Mouse (Mus musculus) embryonic facial prominence, embryonic 10.5 days (tissue): ENCODE measurements at regions not wholly inside any gene's neighbourhood (a gene's known extent, or its start where the extent isn't known, plus 50 kb on each side); places are given as distances from the start of the nearest gene placed in this dataset.
A peak's percentile ranks its signal among the peaks of the same experiment; 100 is the strongest.

ENCODE experiments used
- DNase-seq: peaks from one replicate; pipeline ENCODE4 v3.0.0-alpha.2; 2017; ENCODE audit warnings: low spot score
- H3K27ac ChIP-seq: fragments of 300-500 bp; sonication (generic); replicated peaks from 2 replicates; pipeline ENCODE4 v1.5.1; 2016; ENCODE audit warnings: mild to moderate bottlenecking
- H3K27me3 ChIP-seq: fragments of 300-500 bp; sonication (generic); replicated peaks from 2 replicates; pipeline ENCODE4 v1.6.1; 2016; ENCODE audit warnings: low read depth, mild to moderate bottlenecking; ENCODE audit not compliant: poor library complexity, severe bottlenecking
- H3K36me3 ChIP-seq: fragments of 300-500 bp; sonication (generic); replicated peaks from 2 replicates; pipeline ENCODE4 v1.6.1; 2016; ENCODE audit warnings: mild to moderate bottlenecking, moderate library complexity
- H3K4me1 ChIP-seq: fragments of 300-500 bp; sonication (generic); 2 replicates; pipeline ENCODE4 v1.6.1; 2016
- H3K4me3 ChIP-seq: fragments of 300-500 bp; sonication (generic); 2 replicates; pipeline ENCODE4 v1.5.1; 2016; ENCODE audit warnings: mild to moderate bottlenecking, moderate library complexity
- H3K9me3 ChIP-seq: fragments of 300-500 bp; sonication (generic); 2 replicates; pipeline ENCODE4 v1.6.1; 2016; ENCODE audit warnings: mild to moderate bottlenecking
- WGBS: fragments of 180-500 bp; shearing (Covaris S2); methylation state at CpG from one replicate; pipeline ENCODE4 v1.1.7; 2016; 5-methylcytosine and 5-hydroxymethylcytosine counted together

DNA sequence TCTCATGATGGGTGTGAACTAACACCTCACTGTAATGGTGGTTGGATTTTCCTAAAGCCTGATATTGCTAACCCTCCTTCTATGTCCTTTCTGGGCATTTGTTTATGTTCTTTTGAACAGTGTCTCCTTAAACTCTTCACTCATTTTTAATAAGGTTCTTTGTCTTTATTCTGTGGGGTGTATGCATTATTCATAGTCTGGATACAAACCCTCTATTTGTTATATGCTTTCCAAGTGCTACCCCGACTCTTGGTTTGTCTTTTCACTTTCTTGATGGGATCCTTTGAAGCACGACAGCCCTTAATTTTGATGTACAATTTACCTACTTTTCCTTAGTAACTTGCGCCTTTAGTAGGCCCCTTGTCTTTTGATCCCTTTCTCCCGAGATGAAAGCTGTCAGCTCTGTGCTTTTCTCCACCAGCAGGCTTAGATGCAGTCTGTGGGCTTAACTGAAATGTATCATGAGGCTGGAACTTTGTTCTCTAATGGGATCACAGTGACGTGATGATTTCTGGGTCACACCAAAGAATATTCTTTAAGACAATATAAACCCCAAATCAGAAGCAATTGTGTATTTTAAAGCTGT, 138.0 kb upstream of the Pbx1 start:
- no peak overlapping the region for H3K27ac ChIP-seq
- H3K4me3 ChIP-seq = no peak overlapping the region
- no peaks in the 10 kb centered on the region for H3K36me3 ChIP-seq
- H3K9me3 ChIP-seq = no peaks in the 10 kb centered on the region
- H3K27me3 ChIP-seq = no peaks in the 10 kb centered on the region
- DNase-seq = no peak
- H3K4me1 ChIP-seq = no peaks in the 10 kb centered on the region
- 65% methylated on average over 5 of the region's 5 CpGs for WGBS

DNA sequence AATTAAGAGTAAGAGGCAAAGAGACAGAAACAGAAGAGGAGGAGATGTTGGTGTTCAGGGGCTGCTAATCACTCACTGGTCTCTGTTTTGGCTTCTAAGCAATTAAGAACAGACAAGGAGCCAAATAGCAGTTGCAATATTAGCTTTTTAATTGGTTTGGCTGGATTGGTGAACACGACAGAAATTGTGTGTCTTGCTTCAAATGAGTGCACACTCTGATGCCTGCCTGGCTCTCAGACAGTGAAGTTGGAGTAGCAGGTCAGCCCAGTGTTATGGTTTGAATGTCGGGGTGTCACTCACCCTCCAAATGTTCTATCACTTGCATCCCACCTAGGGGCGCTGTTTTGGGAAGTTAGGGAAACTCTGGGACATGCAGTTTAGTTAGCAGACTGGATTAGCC, 120.3 kb upstream of the Pbx1 start:
- 77% methylated on average over 3 of the region's 3 CpGs for WGBS
- Histone ChIP-seq H3K4me3 (no peak overlapping the region), H3K4me1 (no peaks in the 10 kb centered on the region), H3K27me3 (no peaks in the 10 kb centered on the region), H3K27ac (no peak overlapping the region), H3K9me3 (no peaks in the 10 kb centered on the region), H3K36me3 (no peaks in the 10 kb centered on the region)
- DNase-seq = no peak

DNA sequence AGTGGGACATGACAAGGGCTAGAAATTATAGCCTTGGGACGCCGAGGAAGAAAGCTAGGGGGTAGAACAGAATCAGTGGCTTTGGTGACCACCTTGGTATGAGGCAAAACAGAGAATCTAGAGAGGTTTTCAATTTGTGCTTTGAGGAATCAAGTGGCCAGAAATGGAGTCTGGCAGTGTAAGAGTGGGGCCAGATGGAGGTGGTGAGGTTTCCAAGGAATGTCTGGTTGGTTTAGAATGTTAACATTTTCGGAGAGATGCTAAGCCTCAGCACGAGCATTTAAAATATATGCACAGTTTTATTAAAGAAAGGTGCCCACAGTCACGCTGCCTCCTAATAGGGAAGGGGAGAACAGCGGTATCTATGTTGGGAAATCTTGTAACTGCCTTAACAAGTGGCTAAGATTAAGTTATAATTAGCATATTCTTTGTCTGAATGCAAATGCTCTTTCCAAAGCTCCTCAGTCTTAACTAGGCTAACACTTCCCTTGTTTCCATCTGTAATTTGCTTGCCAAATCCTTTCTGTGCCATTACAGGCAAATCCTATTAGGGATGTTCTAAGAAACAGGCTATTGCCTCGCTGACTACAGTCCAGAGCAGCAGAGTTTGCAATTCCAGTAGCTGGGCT, 117.9 kb upstream of the Pbx1 start:
- H3K4me1 ChIP-seq = no peaks in the 10 kb centered on the region
- no peak overlapping the region for H3K4me3 ChIP-seq
- H3K27me3 ChIP-seq = no peaks in the 10 kb centered on the region
- no peak overlapping the region for H3K27ac ChIP-seq
- H3K9me3 ChIP-seq = no peaks in the 10 kb centered on the region
- WGBS = 45% methylated on average over 7 of the region's 7 CpGs
- DNase-seq = no peak
- no peaks in the 10 kb centered on the region for H3K36me3 ChIP-seq

- H3K36me3 ChIP-seq = no peaks in the 10 kb centered on the region
- no peak for DNase-seq
- no peaks in the 10 kb centered on the region for H3K9me3 ChIP-seq
- H3K4me3 ChIP-seq = no peak overlapping the region
- H3K4me1 ChIP-seq = peaks cover 9% of the 10 kb centered on the region
- no peak overlapping the region for H3K27ac ChIP-seq
- no peaks in the 10 kb centered on the region for H3K27me3 ChIP-seq
- 93% methylated on average over 3 of the region's 3 CpGs for WGBS
Observed at GRCm38 (mm10) chr1:168546156-168546555, 114.1 kb upstream of the Pbx1 start.

GRCm38 (mm10) chr1:168545072-168545780, 113.2 kb upstream of the Pbx1 start:
- H3K27ac ChIP-seq = no peak overlapping the region
- no peak overlapping the region for H3K4me3 ChIP-seq
- DNase-seq = no peak
- WGBS = 81% methylated on average over 7 of the region's 7 CpGs
- peaks cover 9% of the 10 kb centered on the region for H3K4me1 ChIP-seq
- H3K36me3 ChIP-seq = no peaks in the 10 kb centered on the region
- H3K9me3 ChIP-seq = no peaks in the 10 kb centered on the region
- H3K27me3 ChIP-seq = no peaks in the 10 kb centered on the region

GRCm38 (mm10) chr1:168541231-168541630, 109.2 kb upstream of the Pbx1 start:
- H3K9me3 ChIP-seq = no peaks in the 10 kb centered on the region
- 89% methylated on average over 2 of the region's 2 CpGs for WGBS
- no peaks in the 10 kb centered on the region for H3K27me3 ChIP-seq

GRCm38 (mm10) chr1:168518087-168518486, 86.0 kb upstream of the Pbx1 start:
- Histone ChIP-seq H3K36me3 (no peaks in the 10 kb centered on the region), H3K9me3 (no peaks in the 10 kb centered on the region), H3K4me1 (no peaks in the 10 kb centered on the region), H3K4me3 (no peak overlapping the region), H3K27me3 (no peaks in the 10 kb centered on the region), H3K27ac (no peak overlapping the region)
- WGBS = 91% methylated on average over 6 of the region's 6 CpGs
- no peak for DNase-seq

More at GRCm38 (mm10) chr1:168541231-168541630, 109.2 kb upstream of the Pbx1 start:
- Histone ChIP-seq H3K4me3 (no peak overlapping the region), H3K4me1 (peaks cover 9% of the 10 kb centered on the region), H3K27ac (no peak overlapping the region), H3K36me3 (no peaks in the 10 kb centered on the region)
- no peak for DNase-seq

GRCm38 (mm10) chr1:168506326-168506725, 74.3 kb upstream of the Pbx1 start:
- H3K9me3 ChIP-seq = no peaks in the 10 kb centered on the region
- H3K27ac ChIP-seq = no peak overlapping the region
- H3K4me1 ChIP-seq = peaks cover 12% of the 10 kb centered on the region
- no peaks in the 10 kb centered on the region for H3K27me3 ChIP-seq
- no peaks in the 10 kb centered on the region for H3K36me3 ChIP-seq
- whole genome bisulfite sequencing = 87% methylated on average over 1 of the region's 1 CpGs
- H3K4me3 ChIP-seq = no peak overlapping the region
- DNase-seq = no peak

- no peak overlapping the region for H3K4me3 ChIP-seq
- no peak overlapping the region for H3K27ac ChIP-seq
- H3K36me3 ChIP-seq = no peaks in the 10 kb centered on the region
- H3K9me3 ChIP-seq = no peaks in the 10 kb centered on the region
- no peaks in the 10 kb centered on the region for H3K27me3 ChIP-seq
- DNase-seq = no peak
- 78% methylated on average over 9 of the region's 9 CpGs for WGBS
- H3K4me1 ChIP-seq = peaks cover 15% of the 10 kb centered on the region
Observed at GRCm38 (mm10) chr1:168504773-168505172, 72.7 kb upstream of the Pbx1 start.

- no peaks in the 10 kb centered on the region for H3K27me3 ChIP-seq
- H3K4me1 ChIP-seq = peaks cover 15% of the 10 kb centered on the region
- H3K4me3 ChIP-seq = no peak overlapping the region
- H3K9me3 ChIP-seq = no peaks in the 10 kb centered on the region
- H3K27ac ChIP-seq = no peak overlapping the region
- 65% methylated on average over 7 of the region's 7 CpGs for WGBS
- no peaks in the 10 kb centered on the region for H3K36me3 ChIP-seq
- peak; percentile 11 for DNase-seq
Observed at GRCm38 (mm10) chr1:168502266-168502665, 70.2 kb upstream of the Pbx1 start.

DNA sequence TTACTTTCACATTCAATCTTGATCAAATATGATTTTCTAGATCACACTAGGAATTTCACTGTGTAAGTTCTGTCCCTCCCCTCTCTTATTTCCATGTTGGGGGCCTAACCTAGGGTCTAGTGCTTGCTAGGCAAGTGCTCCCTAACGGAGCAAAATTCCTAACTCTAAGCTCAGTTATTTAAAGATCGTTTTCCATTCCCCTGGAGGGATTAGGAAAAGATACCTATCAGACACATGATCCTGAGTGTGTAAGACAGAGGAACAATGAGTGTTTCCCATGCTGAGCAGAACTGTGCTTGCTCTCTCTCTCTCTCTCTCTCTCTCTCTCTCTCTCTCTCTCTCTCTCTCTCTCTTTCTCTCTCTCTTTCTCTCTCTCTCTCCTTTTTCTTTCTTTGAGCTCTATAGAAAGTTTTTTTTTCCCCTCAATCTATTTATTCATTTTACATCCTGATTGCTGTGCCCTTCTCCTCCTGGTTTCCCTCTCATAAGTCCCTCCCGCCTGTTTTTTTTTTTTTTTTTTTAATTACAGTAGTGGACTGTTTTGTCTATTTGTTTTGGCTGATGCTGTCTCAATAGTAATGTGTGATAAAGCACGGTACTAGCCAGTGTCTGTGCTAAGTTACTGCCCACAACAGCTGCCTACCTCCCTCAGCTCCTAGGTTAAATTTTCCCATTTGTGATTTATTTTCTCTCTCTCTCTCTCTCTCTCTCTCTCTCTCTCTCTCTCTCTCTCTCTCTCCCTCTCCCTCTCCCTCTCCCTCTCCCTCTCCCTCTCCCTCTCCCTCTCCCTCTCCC, 69.5 kb upstream of the Pbx1 start:
- Histone ChIP-seq H3K9me3 (no peaks in the 10 kb centered on the region), H3K4me1 (peaks cover 15% of the 10 kb centered on the region), H3K4me3 (no peak overlapping the region), H3K27me3 (no peaks in the 10 kb centered on the region), H3K27ac (no peak overlapping the region), H3K36me3 (no peaks in the 10 kb centered on the region)
- no peak for DNase-seq
- 40% methylated on average over 4 of the region's 4 CpGs for WGBS

- Histone ChIP-seq H3K4me1 (peaks cover 15% of the 10 kb centered on the region), H3K27ac (no peak overlapping the region), H3K36me3 (no peaks in the 10 kb centered on the region), H3K4me3 (no peak overlapping the region), H3K27me3 (no peaks in the 10 kb centered on the region), H3K9me3 (no peaks in the 10 kb centered on the region)
- 86% methylated on average over 4 of the region's 4 CpGs for WGBS
- no peak for DNase-seq
Observed at GRCm38 (mm10) chr1:168497801-168498200, 65.7 kb upstream of the Pbx1 start.
